In genomic region chr11:66984165-66985135, GRCm38 (mm10) we compare ENCODE assay signal across 8 mouse cellular contexts. TPM values are rescaled to one million over a fixed set of nuclear protein-coding genes. Genes with fewer than 3 reads are reported as not detected.
DNase-seq lines count a peak whose midpoint lies in the region; ATAC-seq and TF ChIP-seq lines count a peak whose summit lies in the region.

No protein-coding gene starts in this region.

- in situ Hi-C loops in ES-E14 (cut with MboI; ENCODE audit: low sequenced_read_pairs in 2 of 2, unreplicated experiment in 2 of 2) = loop anchor here (5.0 kb wide), 2 partner anchors 62 to 67 kb away; no protein-coding TSS in a partner anchor

- H3K9ac ChIP-seq in ES-E14 (ENCODE audit: insufficient read depth, low read depth, low read length, poor library complexity, severe bottlenecking) = no peak overlapping the region; the same call in 1 of the 2 replicates
- H3K9ac ChIP-seq in forebrain, postnatal 0 days = peak overlapping the region; percentile 52
- H3K9ac ChIP-seq in hindbrain, embryonic 11.5 days (ENCODE audit: low read depth, low read length) = peak overlapping the region; percentile 46; the same call in 1 of the 2 replicates

- 4% methylated on average over 28 of the region's 28 CpGs for WGBS in forebrain, postnatal 0 days
- 5% methylated on average over 28 of the region's 28 CpGs for WGBS in hindbrain, embryonic 11.5 days

- peak; percentile 59 for DNase-seq in ES-E14 (ENCODE audit: low read depth, low spot score)
- DNase-seq in cerebellum, adult 11 months = peak; percentile 70
- DNase-seq in forebrain, postnatal 0 days = peak; percentile 92
- DNase-seq in hindbrain, embryonic 11.5 days (ENCODE audit: low spot score) = peak; percentile 87
- peak; percentile 78 for DNase-seq in layer of hippocampus, postnatal 14 days (ENCODE audit: low spot score in 2 of 2)
- peak; percentile 81 for DNase-seq in lung, postnatal 14 days
- peak; percentile 41 for DNase-seq in retina, adult 2 months (ENCODE audit: low read depth, low spot score)
- DNase-seq in thymus, postnatal 25 days = peak; percentile 72

- H3K4me1 ChIP-seq in ES-E14 (ENCODE audit: control insufficient read depth in 2 of 2, insufficient read depth in 2 of 2, low read length in 2 of 2, poor library complexity in 1 of 2) = peaks cover 11 to 12% of the 10 kb centered on the region in 2 experiments
- H3K4me1 ChIP-seq in forebrain, postnatal 0 days (ENCODE audit: insufficient read depth) = 0 out of 2 replicates have a peak, but pooled peaks cover 9% of the 10 kb centered on the region
- no peaks in the 10 kb centered on the region; the same call in 1 of the 2 replicates for H3K4me1 ChIP-seq in hindbrain, embryonic 11.5 days (replicated peaks; ENCODE audit: control insufficient read depth, insufficient read depth, low read length)

- no peaks in the 10 kb centered on the region for H3K36me3 ChIP-seq in ES-E14 (ENCODE audit: control insufficient read depth, insufficient read depth, low read length, poor library complexity, severe bottlenecking)
- no peaks in the 10 kb centered on the region for H3K36me3 ChIP-seq in forebrain, postnatal 0 days (ENCODE audit: insufficient read depth)
- H3K36me3 ChIP-seq in hindbrain, embryonic 11.5 days (ENCODE audit: control insufficient read depth, insufficient read depth, low read length) = no peaks in the 10 kb centered on the region

- peak overlapping the region; percentile 60 for H3K4me2 ChIP-seq in forebrain, postnatal 0 days (ENCODE audit: low read depth)
- H3K4me2 ChIP-seq in hindbrain, embryonic 11.5 days (replicated peaks; ENCODE audit: low read depth, low read length) = peak overlapping the region; percentile 70

- H3K4me3 ChIP-seq in ES-E14 (ENCODE audit: insufficient read depth in 1 of 2, low read depth in 1 of 2, low read length in 2 of 2, poor library complexity in 1 of 2, severe bottlenecking in 1 of 2) = peak overlapping the region; percentile 44 to 74
- peak overlapping the region; percentile 37 for H3K4me3 ChIP-seq in forebrain, postnatal 0 days (ENCODE audit: low read depth, low read length)
- H3K4me3 ChIP-seq in hindbrain, embryonic 11.5 days (ENCODE audit: low read depth, low read length) = peak overlapping the region; percentile 33

- peak; percentile 97 for TF ChIP-seq CTCF in forebrain, postnatal 0 days (IDR thresholded peaks at IDR 0.05; ENCODE audit: low read depth)

- H3K27ac ChIP-seq in ES-E14 (ENCODE audit: insufficient read depth, low read depth, low read length, poor library complexity, severe bottlenecking) = peak overlapping the region; percentile 45; the same call in 1 of the 2 replicates
- H3K27ac ChIP-seq in forebrain, postnatal 0 days (ENCODE audit: low read depth, low read length) = peak overlapping the region; percentile 76
- peak overlapping the region; percentile 75 for H3K27ac ChIP-seq in hindbrain, embryonic 11.5 days (ENCODE audit: low read depth, low read length)

- H3K9me3 ChIP-seq in ES-E14 (ENCODE audit: control insufficient read depth, insufficient read depth, low read depth, low read length) = no peaks in the 10 kb centered on the region
- no peaks in the 10 kb centered on the region for H3K9me3 ChIP-seq in forebrain, postnatal 0 days (ENCODE audit: low read length)
- no peaks in the 10 kb centered on the region for H3K9me3 ChIP-seq in hindbrain, embryonic 11.5 days (ENCODE audit: control insufficient read depth, low read length)

- peak; percentile 88 for ATAC-seq in forebrain, postnatal 0 days
- peak; percentile 78 for ATAC-seq in hindbrain, embryonic 11.5 days (ENCODE audit: low FRiP score)

- no peaks in the 10 kb centered on the region for H3K27me3 ChIP-seq in forebrain, postnatal 0 days (ENCODE audit: insufficient read depth, low read length)
- no peaks in the 10 kb centered on the region for H3K27me3 ChIP-seq in hindbrain, embryonic 11.5 days (ENCODE audit: control insufficient read depth, insufficient read depth, low read length)

TF ChIP-seq in ES-E14, 5 proteins besides CTCF, POLR2A, EP300 and RAD21:
- TF ChIP-seq HCFC1 (IDR thresholded peaks at IDR 0.05; ENCODE audit: borderline replicate concordance, insufficient read depth, low read length) (no peak), ZC3H11A (IDR thresholded peaks at IDR 0.05; ENCODE audit: borderline replicate concordance, low read depth, low read length) (peak; percentile 91; the same call in 1 of the 2 replicates), CHD2 (IDR thresholded peaks at IDR 0.05; ENCODE audit: low read depth, low read length) (no peak), ZNF384 (IDR thresholded peaks at IDR 0.05; ENCODE audit: low read depth, low read length) (no peak)

RNA-seq across cellular contexts. Expression of gene Tmem238l, which starts 28.0 kb away (rescaled TPM):
- total RNA-seq in ES-E14 (2012; rRNA removed) = not detected in 2 replicates
- not detected in 2 replicates for total RNA-seq in forebrain, postnatal 0 days (2014; rRNA removed)
- polyA plus RNA-seq in forebrain, postnatal 0 days (2015; fragmentation: Nextera tagmentation; extraction: Ambion mirVana) = not detected in 2 replicates
- polyA plus RNA-seq in hindbrain, embryonic 11.5 days (2014; fragmentation: Nextera tagmentation; extraction: Ambion mirVana) = not detected in 2 replicates
- total RNA-seq in layer of hippocampus, postnatal 14 days (2021) = not detected

RNA-seq across cellular contexts. Expression of gene Tmem220, which starts 40.5 kb away (rescaled TPM):
- 1.6 and 2.3 TPM in 2 replicates for total RNA-seq in ES-E14 (2012; rRNA removed)
- total RNA-seq in forebrain, postnatal 0 days (2014; rRNA removed) = not detected in 2 replicates
- polyA plus RNA-seq in forebrain, postnatal 0 days (2015; fragmentation: Nextera tagmentation; extraction: Ambion mirVana) = 0.36 and 0.77 TPM in 2 replicates
- 1.4 and 1.5 TPM in 2 replicates for polyA plus RNA-seq in hindbrain, embryonic 11.5 days (2014; fragmentation: Nextera tagmentation; extraction: Ambion mirVana)
- total RNA-seq in layer of hippocampus, postnatal 14 days (2021) = under 1 TPM; 0.24 to 0.67 TPM

Comparison
In these comparisons a context has a peak if more than half of its experiments do, and no peak if none do; other contexts are left out.
1. Peak in every context shown above with its lines: DNase-seq, ATAC-seq, H3K4me3 ChIP-seq and H3K27ac ChIP-seq.
2. DNase-seq: peak in every context shown above with its lines; median percentile 92 in forebrain, postnatal 0 days; 87 in hindbrain, embryonic 11.5 days; 81 in lung, postnatal 14 days; 78 in layer of hippocampus, postnatal 14 days; 72 in thymus, postnatal 25 days; 70 in cerebellum, adult 11 months; 59 in ES-E14; 41 in retina, adult 2 months.